Mouse (Mus musculus) megakaryocyte, adult 5-6 weeks (primary cell): ENCODE results near the gene Galnt10. TPM values are rescaled to one million over a fixed set of nuclear protein-coding genes. Genes with fewer than 3 reads are reported as not detected.

Source experiments
- ATAC-seq: 2 replicates; pipeline ENCODE4 v1.8.0; 2016; ENCODE audit warnings: mild to moderate bottlenecking, inconsistent platforms; ENCODE audit not compliant: poor library complexity, severe bottlenecking
- total RNA-seq, 2 experiments: library from RNA; stranded (forward) in 1 of 2; stranded (reverse) in 1 of 2; fragments of 153-499, 151-499 nt in 1 of 2; fragments of 221-1000, 200-1000 nt in 1 of 2; gene quantifications; 2 replicates each; pipeline versions ENCODE4 v1.2.3 to v1.2.4; 2015 to 2017

Galnt10 gene
- total RNA-seq, 2 experiments from 2014 or later, result 16.6 to 28.7 TPM

- ATAC-seq, result peak; percentile 88
Measured at GRCm38 (mm10) chr11:57685689-57686454, 40.6 kb downstream of the Galnt10 start.

GRCm38 (mm10) chr11:57686797-57687196 lies 41.6 kb downstream of the Galnt10 start:
- ATAC-seq, result no peak

GRCm38 (mm10) chr11:57687258-57687657 lies 42.0 kb downstream of the Galnt10 start:
- no peak for ATAC-seq

GRCm38 (mm10) chr11:57688179-57688929 lies 43.1 kb downstream of the Galnt10 start:
- peak; percentile 41 for ATAC-seq

GRCm38 (mm10) chr11:57689811-57690210 lies 44.6 kb downstream of the Galnt10 start:
- no peak for ATAC-seq

- ATAC-seq, result no peak
Measured at GRCm38 (mm10) chr11:57690836-57691235, 45.6 kb downstream of the Galnt10 start.

GRCm38 (mm10) chr11:57691939-57692338 lies 46.7 kb downstream of the Galnt10 start:
- no peak for ATAC-seq

- no peak for ATAC-seq
Measured at GRCm38 (mm10) chr11:57692726-57693125, 47.5 kb downstream of the Galnt10 start.

- no peak for ATAC-seq
Measured at GRCm38 (mm10) chr11:57694486-57694885, 49.2 kb downstream of the Galnt10 start.

- peak; percentile 90 for ATAC-seq
Measured at GRCm38 (mm10) chr11:57696207-57696676, 51.0 kb downstream of the Galnt10 start.

- ATAC-seq, result no peak
Measured at GRCm38 (mm10) chr11:57696807-57697251, 51.6 kb downstream of the Galnt10 start.

GRCm38 (mm10) chr11:57700114-57700513 lies 54.9 kb downstream of the Galnt10 start:
- ATAC-seq, result no peak

GRCm38 (mm10) chr11:57701193-57701925 lies 56.1 kb downstream of the Galnt10 start:
- ATAC-seq, result no peak

GRCm38 (mm10) chr11:57701956-57702355 lies 56.7 kb downstream of the Galnt10 start:
- ATAC-seq, result no peak

GRCm38 (mm10) chr11:57706620-57707019 lies 61.4 kb downstream of the Galnt10 start:
- no peak for ATAC-seq

- ATAC-seq, result no peak
Measured at GRCm38 (mm10) chr11:57707114-57707798, 62.0 kb downstream of the Galnt10 start.

GRCm38 (mm10) chr11:57708174-57709154 lies 63.2 kb downstream of the Galnt10 start:
- no peak for ATAC-seq

GRCm38 (mm10) chr11:57713960-57714359 lies 68.7 kb downstream of the Galnt10 start:
- no peak for ATAC-seq

GRCm38 (mm10) chr11:57716721-57717120 lies 71.5 kb downstream of the Galnt10 start:
- no peak for ATAC-seq
